Mouse (Mus musculus): ENCODE results near the gene Gsdma2.

DNA sequence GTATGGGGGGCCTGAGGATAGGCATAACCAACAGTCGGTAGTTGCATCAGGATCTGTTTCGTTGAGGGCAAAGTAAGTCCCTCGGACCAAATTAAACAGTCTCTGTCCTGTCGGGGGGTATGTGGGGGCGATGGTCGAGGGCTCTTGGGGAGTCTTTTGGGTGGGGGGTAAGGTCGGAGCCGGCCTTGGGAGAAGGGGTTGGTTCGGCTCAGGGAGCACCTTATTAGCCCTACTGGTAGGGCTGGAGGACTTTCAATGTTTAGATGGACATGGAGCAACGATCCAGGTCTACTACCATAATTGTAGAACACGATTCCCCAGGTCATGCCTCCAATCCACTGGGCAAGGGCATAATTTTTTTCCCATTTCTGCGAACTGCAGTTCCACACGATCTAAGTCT is 25.8 kb upstream of the Gsdma2 start:
- TF ChIP-seq CTCF (IDR thresholded peaks at IDR 0.05; ENCODE audit: control insufficient read depth, insufficient read depth, insufficient replicate concordance, low read depth, low read length) (no peak), POLR2A (IDR thresholded peaks at IDR 0.05; ENCODE audit: control insufficient read depth, low read depth, low read length) (no peak)
